Mouse (Mus musculus) neural tube, embryonic 14.5 days (tissue): Measurements from ENCODE around the gene Bbs1. TPM values are rescaled to one million over a fixed set of nuclear protein-coding genes. Genes with fewer than 3 reads are reported as not detected.
A peak's percentile ranks its signal among the peaks of the same experiment; 100 is the strongest.
"Not testable (repeated sequence)": the region's sequence is repeated elsewhere in the genome, so short reads cannot be mapped to it uniquely, and the experiment has no call there.

Experiments
- ATAC-seq: fragments of 200-750 bp; cut with Nextera tagmentation; 2 replicates; pipeline ENCODE4 v1.8.0; 2017; ENCODE audit warnings: low read depth, mild to moderate bottlenecking, moderate TSS enrichment, moderate library complexity
- H3K27ac ChIP-seq: fragments of 300-500 bp; sonication (generic); 2 replicates; pipeline ENCODE4 v1.5.1; 2014; ENCODE audit warnings: low read depth, mild to moderate bottlenecking, control low read depth, low read length, moderate library complexity, mixed read lengths
- H3K27me3 ChIP-seq: fragments of 300-500 bp; sonication (generic); 2 replicates; pipeline ENCODE4 v1.6.1; 2014; ENCODE audit warnings: low read length; ENCODE audit not compliant: control insufficient read depth, insufficient read depth
- H3K36me3 ChIP-seq: fragments of 300-500 bp; sonication (generic); 2 replicates; pipeline ENCODE4 v1.6.1; 2014; ENCODE audit warnings: low read length, mixed read lengths; ENCODE audit not compliant: control insufficient read depth, insufficient read depth
- H3K4me1 ChIP-seq: fragments of 300-500 bp; sonication (generic); 2 replicates; pipeline ENCODE4 v1.6.1; 2014; ENCODE audit warnings: low read length; ENCODE audit not compliant: control insufficient read depth, insufficient read depth
- H3K4me2 ChIP-seq: fragments of 300-500 bp; sonication (generic); 2 replicates; pipeline ENCODE4 v1.6.1; 2014; ENCODE audit warnings: mild to moderate bottlenecking, low read depth, low read length, control low read depth
- H3K4me3 ChIP-seq: fragments of 300-500 bp; sonication (generic); 2 replicates; pipeline ENCODE4 v1.5.1; 2014; ENCODE audit warnings: low read depth, low read length, control low read depth, mixed read lengths
- H3K9ac ChIP-seq: fragments of 300-500 bp; sonication (generic); replicated peaks from 2 replicates; pipeline ENCODE4 v1.6.1; 2014; ENCODE audit warnings: low read depth, mild to moderate bottlenecking, control low read depth, low read length, mixed read lengths
- H3K9me3 ChIP-seq: fragments of 300-500 bp; sonication (generic); 2 replicates; pipeline ENCODE4 v1.6.1; 2016; ENCODE audit warnings: low read length; ENCODE audit not compliant: control insufficient read depth
- WGBS: fragments of 180-500 bp; shearing (Covaris S2); extraction: QIAGEN DNeasy Blood & Tissue Kit; methylation state at CpG from one replicate; pipeline ENCODE4 v1.1.7; 2014; 5-methylcytosine and 5-hydroxymethylcytosine counted together
- polyA plus RNA-seq: library from polyadenylated mRNA; unstranded; fragments of >200 nt; fragmentation: Nextera tagmentation; extraction: Ambion mirVana; gene quantifications from 2 replicates; pipeline ENCODE4 v1.2.1, GENCODE M21; 2014

Bbs1 gene
- polyA plus RNA-seq, 1 experiment from 2014 or later: 10.8 TPM

DNA sequence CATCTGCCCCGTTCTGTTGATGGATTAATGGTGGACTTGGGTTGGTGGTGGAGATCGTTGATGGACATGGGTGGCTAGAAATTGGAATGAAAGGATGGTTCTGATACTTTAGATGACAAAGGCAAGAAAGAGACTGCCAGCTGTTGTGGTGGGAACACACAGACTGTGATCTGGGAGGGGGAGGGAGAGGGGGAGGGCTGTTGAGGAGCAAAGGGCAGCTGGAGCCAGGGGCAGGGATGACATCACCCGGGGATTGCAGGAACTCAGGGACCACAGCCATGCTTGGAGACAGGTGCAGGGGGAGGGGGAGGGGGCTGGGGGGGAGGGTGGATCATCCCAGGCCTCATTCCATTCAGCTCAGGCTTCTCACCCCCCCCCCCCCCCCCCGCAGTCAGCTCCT, 30.2 kb downstream of the Bbs1 start:
- Histone ChIP-seq H3K4me3 (no peak overlapping the region), H3K4me1 (peaks cover 11% of the 10 kb centered on the region; the same call in 1 of the 2 replicates), H3K9ac (no peak overlapping the region), H3K27me3 (no peaks in the 10 kb centered on the region), H3K36me3 (no peaks in the 10 kb centered on the region), H3K27ac (no peak overlapping the region), H3K9me3 (no peaks in the 10 kb centered on the region), H3K4me2 (no peak overlapping the region)
- ATAC-seq: no peak
- WGBS: 62% methylated on average over 3 of the region's 4 CpGs

DNA sequence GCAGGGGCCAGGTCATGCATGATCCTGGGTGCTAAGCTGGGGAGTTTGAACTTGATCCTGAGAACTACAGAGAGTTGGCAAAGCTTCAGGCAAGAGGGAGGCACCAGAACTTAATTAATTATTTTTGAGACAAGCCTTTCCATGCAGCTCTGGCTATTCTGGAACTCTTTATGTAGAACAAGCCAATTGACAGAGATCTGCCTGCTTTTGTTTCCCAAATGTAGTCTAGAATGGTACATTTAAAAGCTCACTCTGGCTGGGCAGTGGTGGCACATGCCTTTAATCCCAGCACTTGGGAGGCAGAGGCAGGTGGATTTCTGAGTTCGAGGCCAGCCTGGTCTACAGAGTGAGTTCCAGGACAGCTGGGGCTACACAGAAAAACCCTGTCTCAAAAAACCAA, 31.8 kb downstream of the Bbs1 start:
- peaks cover 11% of the 10 kb centered on the region; the same call in 1 of the 2 replicates for H3K4me1 ChIP-seq
- not testable (repeated sequence) for H3K9ac ChIP-seq, H3K36me3 ChIP-seq, H3K27me3 ChIP-seq, H3K27ac ChIP-seq, H3K4me3 ChIP-seq, H3K4me2 ChIP-seq, ATAC-seq, H3K9me3 ChIP-seq
- WGBS: 94% methylated on average over 1 of the region's 1 CpGs

DNA sequence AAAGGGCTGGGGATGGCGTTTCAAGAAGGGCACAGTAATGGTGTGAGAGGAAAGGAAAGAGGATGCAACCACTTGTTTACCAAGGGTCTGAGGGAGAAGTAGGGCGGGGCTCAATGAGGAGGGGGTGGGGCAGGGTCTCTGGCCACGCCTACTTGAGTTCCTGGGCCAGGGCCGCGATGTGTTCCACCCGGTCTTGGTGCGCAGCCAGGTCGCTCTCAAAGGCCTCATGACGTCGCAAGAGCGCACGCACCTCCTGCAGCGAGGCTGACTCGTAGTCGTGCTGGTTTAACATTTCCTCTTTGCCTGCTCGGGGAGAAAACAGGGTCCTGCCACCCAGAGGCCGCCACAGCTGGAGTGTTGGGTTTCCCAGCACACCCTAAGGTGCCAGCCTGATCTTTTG, 41.3 kb downstream of the Bbs1 start:
- 7% methylated on average over 17 of the region's 17 CpGs for WGBS
- Histone ChIP-seq H3K36me3 (no peaks in the 10 kb centered on the region), H3K27ac (no peak overlapping the region), H3K9ac (no peak overlapping the region), H3K4me3 (no peak overlapping the region), H3K9me3 (no peaks in the 10 kb centered on the region), H3K4me2 (peak overlapping the region; percentile 18; the same call in 1 of the 2 replicates), H3K27me3 (no peaks in the 10 kb centered on the region), H3K4me1 (no peaks in the 10 kb centered on the region)
- ATAC-seq: no peak

DNA sequence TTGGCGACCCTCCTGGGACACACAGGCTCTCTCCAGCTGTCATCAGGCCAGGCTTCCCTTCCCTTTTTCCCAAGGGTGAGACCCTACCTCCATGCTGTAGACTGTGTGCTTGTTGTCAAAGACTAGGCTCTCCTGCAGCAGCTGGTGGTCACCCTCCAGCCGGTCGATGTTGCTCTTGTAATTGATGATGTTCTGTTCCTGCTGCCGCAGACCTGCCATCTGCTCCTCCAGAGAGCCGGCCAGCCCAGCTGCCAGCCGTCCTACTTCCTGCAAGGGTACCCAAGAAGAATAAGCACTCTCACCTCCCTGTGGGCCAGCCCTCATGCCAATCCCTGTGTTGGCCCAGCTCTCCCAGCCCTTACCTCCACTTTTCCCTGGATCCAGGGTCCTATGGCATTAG, 43.4 kb downstream of the Bbs1 start:
- H3K27ac ChIP-seq: no peak overlapping the region
- no peaks in the 10 kb centered on the region for H3K36me3 ChIP-seq
- WGBS: 56% methylated on average over 6 of the region's 6 CpGs

DNA sequence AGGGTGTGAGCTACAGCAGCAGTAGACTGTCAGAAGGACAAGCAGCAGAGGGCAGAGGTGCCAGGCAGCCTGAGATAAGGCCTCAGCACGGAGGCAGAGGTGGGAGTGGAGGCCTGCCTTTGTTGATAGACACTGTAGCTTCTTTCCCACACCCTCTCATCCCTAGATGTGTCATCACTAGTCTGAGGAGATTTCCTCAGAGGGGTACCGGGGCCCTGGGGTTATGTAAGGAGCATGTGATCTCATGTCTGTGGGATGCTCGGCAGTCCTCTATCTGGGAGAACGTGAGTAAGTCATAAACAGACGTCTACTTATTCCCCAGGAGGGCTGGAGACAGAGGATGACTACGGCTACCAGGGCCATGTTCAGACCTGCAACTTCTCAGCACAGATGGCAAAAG, 47.3 kb downstream of the Bbs1 start:
- H3K36me3 ChIP-seq: no peaks in the 10 kb centered on the region
- H3K4me1 ChIP-seq: peaks cover 12% of the 10 kb centered on the region; the same call in 1 of the 2 replicates
- no peaks in the 10 kb centered on the region for H3K9me3 ChIP-seq
- H3K27me3 ChIP-seq: no peaks in the 10 kb centered on the region
- H3K4me2 ChIP-seq: no peak overlapping the region
- 70% methylated on average over 6 of the region's 6 CpGs for WGBS
- H3K9ac ChIP-seq: no peak overlapping the region
- H3K27ac ChIP-seq: no peak overlapping the region
- no peak for ATAC-seq
- H3K4me3 ChIP-seq: no peak overlapping the region

More for the DNA sequence above, 43.4 kb downstream of the Bbs1 start:
- Histone ChIP-seq H3K4me1 (no peaks in the 10 kb centered on the region), H3K9ac (no peak overlapping the region), H3K4me3 (no peak overlapping the region), H3K27me3 (no peaks in the 10 kb centered on the region), H3K9me3 (no peaks in the 10 kb centered on the region), H3K4me2 (no peak overlapping the region)
- no peak for ATAC-seq

DNA sequence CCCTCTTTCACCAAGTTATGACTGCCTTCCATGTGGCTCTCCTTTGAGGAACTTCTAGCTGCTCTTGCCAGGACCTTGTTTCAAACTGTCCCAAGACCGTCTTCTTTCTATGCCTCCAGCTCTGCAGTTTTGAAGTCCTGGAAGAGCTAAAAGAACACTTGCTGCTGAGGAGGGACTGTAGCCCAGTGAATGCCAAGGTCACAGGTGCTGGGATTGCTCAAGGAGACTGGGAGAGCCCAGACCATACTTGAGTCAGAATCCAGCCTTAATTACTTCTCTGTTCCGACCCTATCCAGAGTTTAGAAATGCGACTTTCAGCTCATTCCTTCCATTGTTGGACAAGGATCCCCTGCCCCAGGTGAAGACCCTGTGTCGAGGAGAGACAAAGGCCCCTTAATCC, 50.5 kb downstream of the Bbs1 start:
- Histone ChIP-seq H3K4me1 (peaks cover 12% of the 10 kb centered on the region; the same call in 1 of the 2 replicates), H3K36me3 (no peaks in the 10 kb centered on the region), H3K27ac (no peak overlapping the region), H3K9me3 (no peaks in the 10 kb centered on the region), H3K4me2 (peak overlapping the region; percentile 98), H3K27me3 (no peaks in the 10 kb centered on the region), H3K9ac (0 out of 2 replicates have a peak overlapping the region, but pooled peaks have one; percentile 74), H3K4me3 (peak overlapping the region; percentile 71)
- WGBS: 71% methylated on average over 4 of the region's 4 CpGs
- ATAC-seq: no peak

DNA sequence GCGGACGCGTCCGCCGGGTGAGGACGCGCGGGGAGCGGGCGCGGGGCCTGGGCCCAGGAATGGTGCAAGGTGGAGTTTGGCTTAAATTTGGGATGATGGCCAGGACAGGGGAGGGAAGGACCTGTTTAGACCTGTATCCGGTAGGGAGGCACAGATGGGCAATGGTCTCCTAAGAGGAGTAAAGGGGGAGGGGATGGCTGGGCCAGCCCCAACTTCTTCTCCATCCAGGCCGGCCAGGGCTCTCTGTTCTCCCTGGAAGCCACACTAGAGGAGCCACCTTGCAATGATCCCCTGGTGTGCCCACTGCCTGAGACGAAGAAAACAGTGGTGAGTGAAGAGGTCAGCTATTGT, 51.0 kb downstream of the Bbs1 start:
- peak overlapping the region; percentile 40; the same call in 1 of the 2 replicates for H3K27ac ChIP-seq
- H3K27me3 ChIP-seq: no peaks in the 10 kb centered on the region
- whole genome bisulfite sequencing: under 1% methylated on average over 14 of the region's 14 CpGs
- peak overlapping the region; percentile 71 for H3K4me3 ChIP-seq
- peak; percentile 57 for ATAC-seq
- H3K9me3 ChIP-seq: no peaks in the 10 kb centered on the region
- H3K36me3 ChIP-seq: no peaks in the 10 kb centered on the region
- peak overlapping the region; percentile 74 for H3K9ac ChIP-seq
- H3K4me1 ChIP-seq: peaks cover 12% of the 10 kb centered on the region; the same call in 1 of the 2 replicates
- peak overlapping the region; percentile 98 for H3K4me2 ChIP-seq

DNA sequence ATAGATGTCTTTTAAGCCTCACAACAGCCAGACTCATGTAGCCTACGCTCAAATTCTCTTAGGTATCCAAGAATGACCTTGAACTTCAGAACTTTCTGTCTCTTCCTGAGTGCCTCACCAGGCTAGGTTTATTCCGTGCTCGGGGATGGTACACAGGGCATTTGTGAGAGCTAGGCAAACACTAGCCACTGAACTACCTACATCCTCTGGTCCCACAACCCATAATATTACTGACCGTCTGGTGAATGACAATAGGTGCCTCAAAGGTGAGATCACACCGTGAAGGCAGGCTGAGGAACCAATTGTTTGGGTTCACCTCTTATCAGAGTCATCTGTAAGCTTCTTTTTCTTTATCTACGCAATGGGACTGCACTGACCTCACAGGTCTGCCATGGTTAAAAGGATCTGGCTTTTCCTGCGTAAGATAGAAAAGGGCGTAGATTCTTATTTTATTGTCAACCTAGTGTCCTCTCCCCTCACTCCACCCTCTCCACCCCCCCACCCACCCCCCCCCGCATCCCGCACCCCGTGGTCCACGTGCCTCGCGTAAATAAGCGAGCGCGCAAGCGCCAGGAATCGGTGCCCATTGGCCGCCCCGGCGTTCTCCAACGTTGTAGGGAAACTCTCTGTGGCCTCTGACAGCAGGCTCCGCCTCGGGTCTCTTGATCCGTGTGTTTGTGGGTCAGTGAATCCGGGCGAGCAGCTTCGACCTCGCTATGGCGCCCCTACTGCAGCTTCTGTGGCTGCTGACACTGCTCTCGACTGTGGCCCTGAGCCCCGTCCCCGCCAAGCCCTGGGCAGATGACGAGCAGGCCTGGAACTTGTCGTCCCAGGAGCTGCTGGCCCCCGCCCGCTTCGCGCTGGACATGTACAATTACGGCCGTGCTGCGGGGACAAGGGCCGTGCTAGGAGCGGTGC, 51.6 kb downstream of the Bbs1 start, which contains the start of gene Ctsf:
Ctsf (plus strand) TSS at position 579 of the 918 bp plus-strand sequence.
- WGBS: 2% methylated on average over 45 of the region's 45 CpGs
- H3K4me1 ChIP-seq: peaks cover 12% of the 10 kb centered on the region; the same call in 1 of the 2 replicates
- peak within 1 kb of the TSS; percentile 71 for H3K4me3 ChIP-seq
- H3K27ac ChIP-seq: peak within 1 kb of the TSS; percentile 40; the same call in 1 of the 2 replicates
- H3K4me2 ChIP-seq: peak within 1 kb of the TSS; percentile 98
- no peaks in the 10 kb centered on the region for H3K36me3 ChIP-seq
- no peaks in the 10 kb centered on the region for H3K9me3 ChIP-seq
- peak within 1 kb of the TSS; percentile 74 for H3K9ac ChIP-seq
- peak; percentile 91 for ATAC-seq
- no peaks in the 10 kb centered on the region for H3K27me3 ChIP-seq

DNA sequence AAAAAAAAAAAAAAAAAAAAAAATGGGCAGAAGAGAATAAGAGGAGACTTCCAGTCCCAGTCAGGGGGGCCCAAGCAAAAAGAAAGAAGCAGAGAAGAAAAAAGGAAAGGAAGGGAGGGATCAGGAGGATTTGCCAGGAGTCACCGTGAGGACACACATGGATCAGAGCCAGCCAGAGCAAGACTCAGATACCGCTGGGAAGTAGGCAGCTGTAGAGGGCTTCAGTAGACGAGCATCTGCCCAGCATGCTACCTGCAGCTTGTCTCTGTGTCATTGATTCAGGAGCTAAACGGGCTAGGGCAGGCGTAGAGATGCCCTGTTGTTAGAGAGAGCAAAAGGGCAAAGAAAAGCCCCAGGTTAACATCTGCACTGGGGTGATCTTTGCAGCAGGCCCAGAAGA, 56.1 kb downstream of the Bbs1 start:
- 50% methylated on average over 5 of the region's 5 CpGs for WGBS
- ATAC-seq: no peak
- no peaks in the 10 kb centered on the region for H3K36me3 ChIP-seq
- H3K27me3 ChIP-seq: no peaks in the 10 kb centered on the region
- H3K27ac ChIP-seq: no peak overlapping the region
- H3K4me2 ChIP-seq: no peak overlapping the region
- no peak overlapping the region for H3K4me3 ChIP-seq
- no peaks in the 10 kb centered on the region for H3K9me3 ChIP-seq
- no peak overlapping the region for H3K9ac ChIP-seq
- peaks cover 3% of the 10 kb centered on the region; the same call in 1 of the 2 replicates for H3K4me1 ChIP-seq
